Mouse (Mus musculus): ENCODE results near the gene Maml2. TPM values are rescaled to one million over a fixed set of nuclear protein-coding genes. Genes with fewer than 3 reads are reported as not detected.

Gene Maml2
- polyA plus RNA-seq (2012; rRNA removed) = 14.1 and 17.7 TPM in 2 replicates

DNA sequence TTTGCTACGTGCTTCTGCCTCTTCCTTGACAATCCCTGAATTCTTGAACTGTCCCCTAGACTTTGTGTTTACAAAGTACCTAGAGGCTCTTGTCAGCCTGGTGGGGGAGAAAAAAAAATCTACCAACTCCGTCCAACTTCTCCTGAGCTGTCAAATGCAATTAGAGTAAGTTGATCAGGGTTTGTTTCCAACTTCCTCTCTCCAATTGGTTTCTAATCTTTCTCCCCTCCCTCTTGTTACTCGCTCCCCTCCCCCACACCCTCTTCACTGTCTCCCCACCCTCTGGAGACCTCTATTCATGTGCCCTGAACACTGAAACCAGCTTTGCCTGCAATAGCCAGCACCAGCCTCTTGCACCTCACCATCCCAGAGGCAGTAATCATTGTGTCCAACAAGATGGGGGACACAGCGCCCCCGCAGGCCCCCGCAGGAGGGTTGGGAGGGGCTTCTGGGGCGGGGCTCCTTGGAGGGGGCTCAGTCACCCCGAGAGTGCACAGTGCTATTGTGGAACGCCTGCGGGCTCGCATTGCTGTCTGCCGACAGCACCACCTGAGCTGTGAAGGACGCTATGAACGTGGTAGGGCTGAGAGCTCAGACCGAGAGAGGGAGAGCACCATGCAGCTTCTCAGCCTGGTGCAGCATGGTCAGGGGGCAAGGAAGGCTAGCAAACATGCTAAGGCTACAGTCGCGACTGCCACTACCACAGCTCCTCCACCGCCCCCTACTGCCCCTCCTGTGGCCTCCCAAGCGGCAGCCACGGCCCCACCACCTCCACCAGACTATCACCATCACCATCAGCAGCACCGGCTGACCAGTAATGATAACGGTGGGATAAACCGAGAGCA, at the start of gene Maml2:
Maml2 (plus strand) TSS at position 290 of the 845 bp plus-strand sequence.
- DNase-seq (ENCODE audit: low spot score) = peak; percentile 60

DNA sequence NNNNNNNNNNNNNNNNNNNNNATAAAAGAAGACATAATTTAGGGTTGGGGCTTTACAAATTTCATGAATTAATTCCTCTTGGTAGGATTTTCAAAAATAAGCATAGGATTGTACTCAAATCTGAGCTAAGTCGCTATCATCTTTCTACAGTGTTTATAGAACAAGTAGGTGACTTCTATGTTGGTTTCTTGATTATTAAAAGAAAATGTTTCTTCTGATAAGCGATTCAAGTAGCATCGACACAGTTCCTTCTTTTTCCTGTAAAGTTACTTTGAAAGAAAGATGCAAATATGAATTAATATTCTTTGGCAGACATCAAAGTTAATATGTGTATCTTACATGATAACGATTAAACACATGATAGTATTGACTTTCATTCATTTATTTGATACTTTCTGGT, 49.7 kb upstream of the Maml2 start:
- DNase-seq (ENCODE audit: low spot score) = no peak

DNA sequence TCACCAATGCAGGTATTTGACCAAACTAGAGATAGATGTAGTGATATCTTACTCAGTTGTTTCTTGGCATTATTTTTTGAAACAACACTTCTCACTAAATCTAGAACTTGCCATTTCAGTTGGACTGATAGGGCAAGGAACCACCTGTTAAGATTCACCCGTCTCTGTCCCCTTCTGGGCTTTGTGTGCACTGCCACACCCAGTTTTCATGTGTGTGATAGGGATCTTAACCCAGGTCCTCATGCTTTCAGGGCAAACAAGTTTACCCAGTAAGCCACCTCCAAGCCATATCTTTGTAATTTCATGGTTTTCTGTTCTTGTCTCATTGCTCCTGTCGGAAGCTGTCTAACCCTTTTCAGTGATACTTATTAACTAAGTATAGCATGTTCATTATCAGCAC, 46.5 kb upstream of the Maml2 start:
- no peak for DNase-seq (ENCODE audit: low spot score)

DNA sequence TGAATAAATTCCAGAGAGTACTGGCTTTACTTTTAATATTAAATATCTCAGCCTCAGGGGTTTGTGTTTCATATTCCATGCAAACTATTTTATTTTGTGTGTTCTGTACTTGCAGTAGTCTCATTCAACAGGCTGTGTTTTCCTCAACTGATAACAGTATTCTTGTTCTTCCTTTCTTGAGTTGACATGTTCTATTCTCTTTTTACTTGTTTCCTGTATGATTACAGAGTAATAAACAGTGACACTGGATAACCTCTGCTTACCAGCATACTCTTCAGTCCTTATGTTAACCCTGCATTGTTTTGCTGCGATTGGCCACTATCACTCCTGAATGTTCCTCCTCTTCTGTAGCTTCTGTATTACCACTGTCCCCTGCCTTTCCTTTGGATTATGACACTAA, 41.0 kb upstream of the Maml2 start:
- no peak for DNase-seq (ENCODE audit: low spot score)

DNA sequence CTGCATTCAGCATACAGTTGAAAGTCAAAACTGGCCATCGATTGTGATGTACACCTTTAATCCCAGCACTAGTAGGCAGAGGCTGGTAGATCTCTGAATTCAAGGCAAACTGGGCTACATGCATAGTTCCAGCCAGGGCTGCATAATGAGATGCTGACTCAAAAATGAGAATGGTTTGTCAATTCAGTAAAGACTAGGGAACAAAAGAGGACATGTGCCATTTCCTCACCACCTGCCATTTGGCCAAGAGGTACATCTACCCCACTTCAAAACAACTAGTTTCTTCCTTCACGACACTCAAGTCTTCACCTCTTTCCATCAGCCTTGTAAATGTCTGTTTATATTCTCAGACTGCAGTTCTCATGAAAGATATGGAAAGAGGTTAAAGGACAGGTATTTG, 39.6 kb upstream of the Maml2 start:
- DNase-seq (ENCODE audit: low spot score) = no peak

DNA sequence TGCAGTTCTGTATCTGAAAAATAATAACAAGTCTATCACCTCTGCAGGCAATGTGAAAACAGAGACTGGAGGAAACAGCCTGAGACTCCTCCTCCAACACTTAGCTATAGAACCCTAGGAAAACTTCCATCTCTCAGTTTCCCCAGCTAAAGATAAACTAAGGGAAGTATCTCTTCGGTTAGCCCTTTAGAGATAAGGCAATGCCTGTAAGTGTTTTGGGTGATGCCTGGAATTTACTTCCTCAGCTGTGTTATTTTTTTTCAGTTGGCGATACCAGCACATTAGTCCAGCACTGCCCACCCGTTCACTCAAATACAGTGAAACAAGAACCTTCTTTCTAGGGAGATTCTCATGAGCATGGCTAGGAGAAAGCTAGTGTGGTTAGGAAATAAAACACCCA, 36.8 kb upstream of the Maml2 start:
- no peak for DNase-seq (ENCODE audit: low spot score)

DNA sequence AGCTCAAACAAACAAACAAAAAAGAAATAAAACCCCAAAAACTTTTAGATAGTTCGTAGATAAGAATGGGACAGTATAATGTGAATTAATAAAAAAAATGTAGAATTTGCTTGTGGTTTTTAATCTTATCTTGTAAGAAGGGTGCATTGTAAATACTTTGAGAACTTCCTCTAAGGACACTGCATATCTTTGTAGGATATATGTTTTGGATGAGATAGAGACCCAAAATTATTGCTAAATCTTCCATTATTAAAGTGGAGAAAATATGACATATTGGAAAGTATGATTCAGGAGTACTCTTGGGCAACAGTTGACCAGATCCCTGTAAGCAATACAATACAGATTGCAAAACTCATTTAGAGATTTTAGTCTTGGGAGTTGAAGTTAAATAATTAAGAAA, 24.5 kb upstream of the Maml2 start:
- DNase-seq (ENCODE audit: low spot score) = no peak

DNA sequence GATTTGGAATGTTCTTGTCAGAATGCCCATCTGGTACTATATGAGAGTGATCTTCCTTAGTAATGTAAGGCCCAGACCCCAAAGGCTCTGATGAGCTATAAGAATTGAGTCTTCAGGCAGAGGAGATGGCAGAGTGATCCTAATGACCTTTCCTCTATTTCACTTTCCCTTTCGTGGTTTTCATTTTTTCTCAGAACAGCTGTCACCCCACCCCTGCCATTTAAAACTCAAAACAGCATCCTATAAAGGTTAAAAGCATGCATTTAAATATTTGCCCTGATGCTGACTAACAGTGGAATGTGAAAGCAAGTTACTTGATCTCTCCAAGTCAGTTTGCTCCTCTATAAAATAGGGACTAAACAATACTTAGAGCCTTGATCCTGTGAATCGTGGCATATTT, 10.3 kb upstream of the Maml2 start:
- no peak for DNase-seq (ENCODE audit: low spot score)

DNA sequence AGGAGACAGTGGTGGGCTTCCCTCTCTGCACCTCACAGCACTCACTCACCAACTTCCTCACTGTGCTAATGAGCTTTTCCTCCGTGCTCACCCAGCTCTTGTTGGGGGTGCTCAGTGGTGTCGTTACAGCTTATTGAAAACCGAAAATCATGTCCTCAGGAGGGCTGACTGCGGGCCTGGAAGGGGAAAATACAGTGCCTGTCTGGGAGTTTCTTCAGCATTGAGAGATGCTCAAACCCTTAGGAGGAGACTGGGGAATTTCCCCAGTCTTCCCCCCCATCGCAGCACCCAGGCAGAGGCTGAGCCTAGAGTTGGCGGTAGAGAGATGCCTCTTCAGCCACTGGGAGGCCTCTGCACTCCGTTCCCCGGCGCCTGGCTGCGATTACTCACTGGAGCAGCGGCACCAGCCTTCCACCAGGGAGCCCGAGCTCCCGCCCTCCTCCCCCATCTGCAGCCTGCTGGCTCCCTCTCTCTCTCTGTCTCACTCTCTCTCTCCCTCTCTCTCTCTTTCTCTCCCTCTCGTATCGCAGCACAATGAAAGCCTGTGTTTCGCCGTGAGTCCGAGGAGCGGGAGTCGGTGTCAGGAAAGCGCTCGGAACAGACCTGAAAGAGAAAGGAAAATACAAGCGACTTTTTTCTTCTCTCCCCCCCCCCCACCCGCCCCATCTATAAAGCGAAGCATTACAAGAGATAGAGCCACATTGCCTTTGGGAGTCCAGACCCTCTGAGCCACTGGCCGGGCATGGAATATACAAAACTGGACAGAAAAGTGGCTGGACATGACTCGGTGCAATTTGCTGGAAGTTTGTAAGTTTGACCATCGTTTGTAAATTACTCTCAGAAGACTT, 1.3 kb upstream of the Maml2 start:
- DNase-seq (ENCODE audit: low spot score) = peak; percentile 88

DNA sequence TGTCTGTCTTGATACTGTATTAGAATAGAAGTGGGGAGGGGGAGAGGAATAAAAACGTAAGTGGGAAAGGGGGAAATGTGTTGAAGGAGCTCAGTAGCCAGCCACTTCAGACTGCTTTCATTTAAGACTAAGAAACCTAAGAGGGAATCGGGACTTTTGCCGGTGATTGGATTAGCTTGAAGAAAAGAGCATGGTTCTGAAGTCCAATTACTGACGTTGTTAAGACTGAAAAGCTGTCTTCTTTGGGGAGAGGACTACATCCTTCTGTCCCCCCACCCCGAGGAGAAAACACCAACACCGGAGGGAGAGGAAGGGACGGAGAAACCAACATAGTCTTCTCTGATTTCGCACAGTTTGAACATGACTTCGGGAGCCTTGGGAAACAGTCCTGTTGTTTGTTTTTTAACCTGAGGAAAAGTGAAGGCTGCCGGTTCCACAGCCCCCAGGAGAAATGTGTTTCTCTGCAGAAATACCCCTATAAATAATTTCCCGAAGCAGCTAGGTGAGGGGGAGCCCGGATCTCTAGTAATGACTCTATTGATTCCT, 562 bp upstream of the Maml2 start:
- no peak for DNase-seq (ENCODE audit: low spot score)

DNA sequence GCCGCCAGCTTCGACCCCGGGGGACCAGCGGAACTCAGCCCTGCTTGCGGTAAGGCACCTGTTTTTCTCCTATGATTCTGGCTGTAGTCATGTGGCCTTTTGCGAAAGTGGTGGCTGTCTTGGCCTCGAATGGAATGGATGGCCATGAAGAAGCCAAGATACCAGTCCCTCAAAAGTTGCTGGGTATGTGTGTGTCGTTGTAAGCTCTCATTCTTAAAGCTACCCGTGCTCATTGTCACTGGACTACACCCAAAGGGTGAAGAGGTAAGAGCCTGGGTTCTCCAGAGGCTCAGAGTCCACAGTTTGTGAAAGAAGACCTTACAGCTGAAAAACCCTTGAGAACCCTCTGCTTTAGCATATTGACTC, 739 bp downstream of the Maml2 start:
- no peak for DNase-seq (ENCODE audit: low spot score)

DNA sequence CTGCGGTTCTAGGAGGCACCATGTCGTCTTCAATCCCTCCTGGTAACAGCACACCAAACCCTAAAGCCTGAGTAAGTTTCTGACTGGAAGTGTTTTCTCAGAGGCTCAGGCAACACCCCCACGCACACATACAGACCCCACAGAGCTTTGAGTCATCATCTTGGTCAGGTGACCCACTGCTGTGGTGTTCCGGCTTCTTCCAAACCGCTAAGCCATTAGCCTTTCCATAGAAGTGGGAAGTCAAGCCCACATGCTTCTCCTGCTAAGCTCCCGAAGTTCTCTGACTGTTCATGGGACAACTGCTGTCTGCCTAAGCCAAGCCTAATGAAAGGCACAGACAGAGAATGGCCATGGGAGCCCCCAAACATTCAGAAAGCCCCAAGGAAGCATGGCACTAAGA, 1.4 kb downstream of the Maml2 start:
- no peak for DNase-seq (ENCODE audit: low spot score)

DNA sequence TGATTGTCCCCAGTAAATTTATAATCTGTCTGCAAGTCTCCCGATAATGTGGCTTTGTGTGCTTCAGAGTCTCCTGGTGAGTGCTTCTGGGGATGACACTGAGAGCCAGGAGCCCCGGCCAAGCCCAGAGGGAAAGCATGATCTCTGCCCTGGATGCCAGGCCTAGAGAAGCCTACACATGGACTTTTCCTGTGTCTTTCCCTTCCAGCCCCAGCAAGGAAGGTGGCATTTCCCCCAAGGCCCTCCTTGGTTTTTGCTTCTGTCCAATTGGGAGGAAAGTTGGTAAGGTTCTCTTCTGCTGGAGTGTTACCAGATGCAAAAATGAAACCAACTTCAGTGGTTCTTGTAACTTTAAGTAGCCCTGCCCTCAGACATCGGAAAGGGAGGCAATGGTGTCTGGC, 2.3 kb downstream of the Maml2 start:
- DNase-seq (ENCODE audit: low spot score) = no peak

DNA sequence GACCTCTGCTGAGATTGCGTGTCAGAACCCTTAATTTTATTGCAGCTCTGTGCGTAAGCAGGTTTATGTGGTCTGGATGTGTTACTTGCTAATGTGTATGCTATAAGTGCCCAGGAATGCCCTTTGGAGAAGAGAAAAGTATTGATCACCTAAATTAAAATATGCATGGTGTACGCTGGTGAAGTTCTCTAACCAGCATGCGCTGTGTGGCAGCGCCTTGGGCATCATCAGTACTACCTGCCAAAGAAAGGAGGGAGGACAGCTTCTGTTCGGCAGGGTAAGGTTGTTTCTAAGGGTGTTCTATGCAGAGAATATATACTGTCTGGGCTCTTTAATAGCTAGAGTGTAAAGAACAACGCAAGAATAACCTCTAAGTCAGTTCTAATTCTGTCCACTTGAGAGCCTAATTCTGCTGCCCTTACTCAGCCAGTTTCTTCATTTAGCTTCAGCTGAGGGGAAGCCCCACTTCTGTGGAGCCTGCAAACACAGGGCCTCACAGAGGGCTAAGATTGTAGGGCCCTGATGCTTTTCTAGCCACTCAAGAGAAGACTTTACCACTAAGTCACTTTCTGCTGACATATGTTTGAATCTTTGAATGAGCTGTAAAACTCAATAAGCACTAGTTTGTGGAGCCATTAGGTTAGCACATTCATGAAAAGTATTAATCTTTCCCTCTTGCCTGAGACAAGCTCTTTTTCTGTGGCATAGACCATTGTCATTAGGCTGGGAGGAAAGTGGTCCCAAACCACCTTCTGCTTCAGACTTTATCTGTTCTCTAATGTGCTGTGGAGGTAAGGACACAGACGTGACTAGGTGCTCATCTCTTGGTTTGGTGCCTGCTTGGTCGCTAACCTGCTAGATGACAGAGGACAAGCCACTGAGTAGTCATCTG, 3.4 kb downstream of the Maml2 start:
- no peak for DNase-seq (ENCODE audit: low spot score)

DNA sequence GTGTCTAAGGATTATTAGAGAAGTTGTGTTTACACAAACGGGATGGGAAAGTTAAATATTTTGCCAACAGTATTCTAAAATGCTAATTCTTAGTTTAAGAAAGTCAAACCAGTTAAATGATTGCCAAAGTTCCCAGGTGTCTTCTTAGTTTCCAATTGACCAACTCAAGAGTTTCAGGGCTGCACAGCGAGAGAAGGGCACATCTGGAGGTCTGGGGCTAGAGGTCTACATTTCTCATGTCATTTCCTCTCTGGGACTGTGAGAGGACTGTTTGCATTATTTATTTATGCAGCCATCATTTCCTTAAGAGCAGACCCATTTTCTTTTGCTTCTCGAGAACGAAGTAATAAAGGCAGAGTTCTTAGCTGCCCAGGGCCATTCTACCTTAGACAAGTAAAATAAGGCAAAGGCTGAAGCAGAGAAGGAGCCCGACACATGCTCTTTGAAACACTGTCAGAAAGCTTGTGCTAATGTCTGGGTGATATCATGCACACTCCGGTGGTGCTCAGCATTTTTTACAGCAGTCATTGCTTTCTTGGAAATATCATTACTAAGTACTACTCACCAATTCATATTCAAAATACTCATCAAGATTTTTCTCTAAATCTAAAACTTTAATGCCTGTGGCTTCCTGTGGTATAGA, 4.5 kb downstream of the Maml2 start:
- no peak for DNase-seq (ENCODE audit: low spot score)

DNA sequence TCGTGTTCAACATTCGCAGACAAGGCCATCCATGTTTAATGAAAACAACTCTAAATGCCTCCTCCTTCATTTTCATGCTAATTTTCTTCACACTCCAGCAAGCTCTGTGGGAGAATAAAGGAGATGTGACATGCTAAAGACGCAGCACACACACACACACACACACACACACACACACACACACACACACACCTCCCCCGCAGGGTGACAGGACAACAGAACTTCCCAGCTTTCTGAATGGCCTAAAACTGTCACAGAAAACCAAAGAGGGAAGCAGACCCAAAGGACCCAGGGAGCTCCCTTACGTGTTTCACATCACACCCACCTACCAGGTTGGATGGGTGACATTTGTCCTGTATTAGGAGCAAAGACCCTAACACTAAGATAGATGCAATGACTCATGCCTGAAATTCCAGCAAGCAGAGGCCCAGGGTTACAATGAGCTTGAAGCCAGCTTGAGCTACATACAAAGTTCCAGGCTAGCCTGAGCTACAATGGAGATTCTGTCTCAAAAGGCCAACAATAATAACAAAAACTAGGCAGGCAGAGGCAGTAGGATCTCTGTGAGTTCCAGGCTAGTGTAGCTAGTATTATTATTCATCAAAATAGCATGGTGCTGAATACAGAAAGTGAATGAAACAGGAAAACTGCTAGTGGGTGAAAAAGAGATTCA, 5.5 kb downstream of the Maml2 start:
- DNase-seq (ENCODE audit: low spot score) = no peak

DNA sequence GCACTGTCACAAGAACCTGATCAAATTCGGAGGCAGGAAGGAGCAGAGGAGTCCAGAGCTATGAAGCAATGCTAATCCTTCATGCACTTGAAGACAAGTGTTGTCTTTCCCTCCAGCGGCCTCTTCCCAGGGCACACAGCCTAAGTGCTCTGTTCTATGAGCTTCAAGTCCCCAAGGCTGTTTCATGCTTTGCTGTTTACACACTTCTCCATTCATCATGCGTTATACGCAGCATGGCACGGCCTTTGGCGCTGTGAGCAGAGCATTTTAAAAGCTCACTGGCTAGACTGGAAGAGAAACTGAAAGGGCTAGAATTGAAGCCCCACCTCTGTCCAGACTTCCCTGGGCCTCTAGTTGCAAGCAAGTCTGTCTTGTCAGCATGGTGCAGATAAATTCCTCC, 6.2 kb downstream of the Maml2 start:
- no peak for DNase-seq (ENCODE audit: low spot score)

DNA sequence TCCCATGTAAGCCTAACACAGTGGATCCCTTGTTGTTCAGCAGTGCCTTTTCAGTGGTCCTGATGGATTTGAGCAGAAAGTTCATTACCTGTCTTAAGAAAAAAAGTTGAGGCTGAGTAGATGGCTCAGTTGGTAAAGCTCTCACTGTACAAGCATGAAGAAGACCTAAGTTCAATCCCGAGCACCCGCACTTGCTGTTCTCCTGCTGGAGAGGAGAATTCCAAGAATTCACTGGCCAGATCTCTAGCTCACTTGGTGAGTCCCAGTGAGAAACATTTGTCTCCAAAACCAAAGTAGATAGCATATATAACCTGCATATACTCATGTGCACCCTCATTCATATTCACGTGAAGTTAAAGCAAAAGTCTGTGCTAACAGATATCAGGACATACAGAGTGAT, 8.7 kb downstream of the Maml2 start:
- no peak for DNase-seq (ENCODE audit: low spot score)

DNA sequence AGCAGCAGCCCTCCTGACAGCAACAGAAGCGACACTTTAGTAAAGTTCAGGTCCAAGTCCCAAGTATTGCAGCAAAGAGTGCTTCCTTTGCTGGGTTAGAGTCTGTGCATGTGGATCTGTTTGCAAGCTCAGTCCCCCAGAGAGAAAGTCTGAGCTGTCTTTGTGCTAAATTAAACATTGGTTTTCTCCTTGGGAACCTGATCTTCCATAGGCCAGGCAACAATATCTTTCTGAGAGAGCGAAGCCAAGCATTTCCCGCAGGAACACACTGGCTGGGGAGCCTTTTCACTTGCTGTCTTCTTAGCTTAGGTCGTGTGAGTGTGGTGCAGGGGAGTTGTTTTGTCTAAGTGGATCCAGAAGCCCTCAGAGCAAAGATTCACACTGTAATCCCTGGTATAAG, 9.5 kb downstream of the Maml2 start:
- no peak for DNase-seq (ENCODE audit: low spot score)

DNA sequence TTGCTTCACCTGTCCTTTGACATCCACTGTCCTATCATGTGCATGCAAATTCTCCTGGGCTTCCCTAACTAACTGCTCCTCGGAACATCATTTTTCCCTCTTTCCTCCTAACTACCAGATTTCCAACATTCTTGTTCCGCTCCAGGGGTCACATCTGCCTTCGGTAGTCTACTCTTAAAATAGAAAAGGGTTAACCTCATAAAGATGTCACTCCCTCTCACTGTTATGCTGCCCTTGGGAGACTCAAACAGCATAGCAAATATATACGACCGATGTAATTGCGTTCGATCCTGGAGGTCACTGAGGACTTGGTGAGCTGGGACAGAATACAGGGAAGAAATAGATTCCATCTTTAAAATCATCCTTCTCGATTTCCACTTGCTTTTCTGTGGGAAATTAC, 11.0 kb downstream of the Maml2 start:
- no peak for DNase-seq (ENCODE audit: low spot score)

DNA sequence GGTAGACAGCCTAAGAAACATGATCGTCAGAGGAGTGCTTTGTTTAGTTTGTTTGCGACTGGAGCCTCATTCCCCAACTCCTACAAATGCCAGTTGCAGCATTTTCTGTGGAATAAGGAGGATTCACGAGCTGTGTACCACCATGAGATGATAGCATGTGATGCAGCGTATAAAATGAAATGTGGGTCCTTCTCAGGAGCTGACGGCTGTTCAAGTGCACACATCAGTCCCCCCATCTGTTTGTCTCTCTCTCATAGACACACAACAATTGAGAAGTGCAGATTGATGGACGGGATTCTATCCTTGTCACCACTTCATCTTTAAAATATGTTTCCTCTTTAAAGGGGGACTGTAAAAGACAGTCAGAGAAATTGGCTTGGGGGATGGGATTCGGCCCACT, 12.1 kb downstream of the Maml2 start:
- DNase-seq (ENCODE audit: low spot score) = no peak
